Mouse (Mus musculus): ENCODE results near the gene Rab36. TPM values are rescaled to one million over a fixed set of nuclear protein-coding genes. Genes with fewer than 3 reads are reported as not detected.

The Rab36 gene
- polyA plus RNA-seq, 1 experiment from 2014 or later: 7.3 TPM

- WGBS: 90% methylated on average over 7 of the region's 7 CpGs
- Histone ChIP-seq H3K9ac (ENCODE audit: low read length) (no peak overlapping the region), H3K4me2 (ENCODE audit: low read depth, low read length) (no peak overlapping the region), H3K4me1 (ENCODE audit: control insufficient read depth, insufficient read depth, low read length) (peaks cover 33% of the 10 kb centered on the region), H3K4me3 (replicated peaks; ENCODE audit: low read length) (no peak overlapping the region), H3K36me3 (ENCODE audit: control insufficient read depth, insufficient read depth, low read length) (no peaks in the 10 kb centered on the region), H3K27ac (ENCODE audit: low read length) (no peak overlapping the region), H3K27me3 (ENCODE audit: control insufficient read depth, insufficient read depth, low read length) (no peaks in the 10 kb centered on the region), H3K9me3 (replicated peaks; ENCODE audit: control insufficient read depth, low read length) (no peaks in the 10 kb centered on the region)
- ATAC-seq (ENCODE audit: insufficient read depth, low FRiP score): no peak
Measured at GRCm38 (mm10) chr10:75095216-75095615, 58.4 kb downstream of the Rab36 start.

GRCm38 (mm10) chr10:75098446-75099183, 61.8 kb downstream of the Rab36 start:
- peak; percentile 45; the same call in 1 of the 2 replicates for ATAC-seq (ENCODE audit: insufficient read depth, low FRiP score)
- Histone ChIP-seq H3K27me3 (ENCODE audit: control insufficient read depth, insufficient read depth, low read length) (no peaks in the 10 kb centered on the region), H3K4me2 (ENCODE audit: low read depth, low read length) (no peak overlapping the region), H3K9ac (ENCODE audit: low read length) (peak overlapping the region; percentile 12; the same call in 1 of the 2 replicates), H3K36me3 (ENCODE audit: control insufficient read depth, insufficient read depth, low read length) (no peaks in the 10 kb centered on the region), H3K27ac (ENCODE audit: low read length) (no peak overlapping the region), H3K4me3 (replicated peaks; ENCODE audit: low read length) (no peak overlapping the region), H3K9me3 (replicated peaks; ENCODE audit: control insufficient read depth, low read length) (no peaks in the 10 kb centered on the region), H3K4me1 (ENCODE audit: control insufficient read depth, insufficient read depth, low read length) (peaks cover 29% of the 10 kb centered on the region)
- 31% methylated on average over 10 of the region's 10 CpGs for WGBS

GRCm38 (mm10) chr10:75100298-75100697, 63.4 kb downstream of the Rab36 start:
- 63% methylated on average over 7 of the region's 7 CpGs for WGBS
- H3K4me3 ChIP-seq (replicated peaks; ENCODE audit: low read length): no peak overlapping the region
- H3K9ac ChIP-seq (ENCODE audit: low read length): 0 out of 2 replicates have a peak overlapping the region, but pooled peaks have one; percentile 16
- H3K4me2 ChIP-seq (ENCODE audit: low read depth, low read length): no peak overlapping the region
- H3K9me3 ChIP-seq (replicated peaks; ENCODE audit: control insufficient read depth, low read length): no peaks in the 10 kb centered on the region
- H3K27ac ChIP-seq (ENCODE audit: low read length): peak overlapping the region; percentile 3; the same call in 1 of the 2 replicates
- H3K27me3 ChIP-seq (ENCODE audit: control insufficient read depth, insufficient read depth, low read length): no peaks in the 10 kb centered on the region
- no peak for ATAC-seq (ENCODE audit: insufficient read depth, low FRiP score)
- H3K4me1 ChIP-seq (ENCODE audit: control insufficient read depth, insufficient read depth, low read length): peaks cover 41% of the 10 kb centered on the region
- H3K36me3 ChIP-seq (ENCODE audit: control insufficient read depth, insufficient read depth, low read length): no peaks in the 10 kb centered on the region

GRCm38 (mm10) chr10:75103502-75103901, 66.6 kb downstream of the Rab36 start:
- Histone ChIP-seq H3K4me2 (ENCODE audit: low read depth, low read length) (no peak overlapping the region), H3K9me3 (replicated peaks; ENCODE audit: control insufficient read depth, low read length) (no peaks in the 10 kb centered on the region), H3K27me3 (ENCODE audit: control insufficient read depth, insufficient read depth, low read length) (no peaks in the 10 kb centered on the region), H3K4me1 (ENCODE audit: control insufficient read depth, insufficient read depth, low read length) (peaks cover 48% of the 10 kb centered on the region), H3K9ac (ENCODE audit: low read length) (peak overlapping the region; percentile 6; the same call in 1 of the 2 replicates), H3K27ac (ENCODE audit: low read length) (peak overlapping the region; percentile 56; the same call in 1 of the 2 replicates), H3K36me3 (ENCODE audit: control insufficient read depth, insufficient read depth, low read length) (no peaks in the 10 kb centered on the region), H3K4me3 (replicated peaks; ENCODE audit: low read length) (no peak overlapping the region)
- WGBS: 82% methylated on average over 2 of the region's 2 CpGs
- no peak for ATAC-seq (ENCODE audit: insufficient read depth, low FRiP score)

Other genes starting within 250 kb of the Rab36 start
- 3.4 and 4.6 TPM in 2 replicates for gene Gnaz, start 69.9 kb upstream of the Rab36 start, polyA plus RNA-seq (2015; fragmentation: Nextera tagmentation; extraction: Ambion mirVana)
- gene Rsph14, start 4.5 kb upstream of the Rab36 start, polyA plus RNA-seq (2015; fragmentation: Nextera tagmentation; extraction: Ambion mirVana): not detected in 2 replicates
- gene Bcr, start 23.5 kb downstream of the Rab36 start, polyA plus RNA-seq (2015; fragmentation: Nextera tagmentation; extraction: Ambion mirVana): 7.4 and 8.8 TPM in 2 replicates
- 27.6 and 29.5 TPM in 2 replicates for gene Specc1l, start 175.0 kb downstream of the Rab36 start, polyA plus RNA-seq (2015; fragmentation: Nextera tagmentation; extraction: Ambion mirVana)

Measured in stomach, embryonic 16.5 days (tissue).